ENCODE assay signal across 17 mouse cellular contexts in the genomic region with DNA sequence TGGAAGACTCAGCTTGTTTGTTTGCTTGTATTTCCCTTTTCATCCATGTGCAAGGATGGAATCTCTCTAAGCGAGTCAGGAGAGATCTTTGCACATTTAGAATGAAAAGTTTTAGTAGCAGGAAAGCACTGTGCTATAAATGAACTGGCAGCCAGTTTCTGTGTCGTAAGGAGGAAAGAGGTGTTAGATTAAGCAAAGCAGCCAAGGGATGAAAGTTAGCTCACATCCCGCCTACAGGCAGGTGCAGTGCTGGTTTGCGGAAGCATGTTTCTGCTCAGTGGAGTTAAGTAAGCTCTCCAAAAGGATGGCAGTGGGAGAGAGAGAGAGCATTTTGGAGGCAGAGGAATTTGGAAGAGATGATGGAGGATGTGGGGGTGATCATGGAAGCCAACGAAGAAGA.
DNase-seq lines count a peak whose midpoint lies in the region; ATAC-seq lines count a peak whose summit lies in the region.
"Had no signal": no experiment of that assay in that cellular context is flagged by ENCODE, and none has a peak within 500 bp of the region (broad histone marks: within the 10 kb centered on the region; RNA-seq: fewer than 3 reads in every experiment).

No protein-coding gene starts in this region.

- ATAC-seq in hindbrain, embryonic 11.5 days (ENCODE audit: low FRiP score) = no peak
- no peak for ATAC-seq in midbrain, embryonic 15.5 days (replicated peaks)

- 88% methylated on average over 5 of the region's 5 CpGs for WGBS in hindbrain, embryonic 10.5 days
- 90% methylated on average over 5 of the region's 5 CpGs for WGBS in hindbrain, embryonic 11.5 days
- 67% methylated on average over 5 of the region's 5 CpGs for WGBS in midbrain, embryonic 15.5 days

- H3K27ac ChIP-seq in hindbrain, embryonic 10.5 days = peak overlapping the region; percentile 77
- H3K27ac ChIP-seq in hindbrain, embryonic 11.5 days (ENCODE audit: low read depth, low read length) = no peak overlapping the region
- peak overlapping the region; percentile 2; the same call in 1 of the 2 replicates for H3K27ac ChIP-seq in midbrain, embryonic 15.5 days
- H3K27ac ChIP-seq: heart, embryonic 15.5 days; hindbrain, embryonic 15.5 days; kidney, embryonic 15.5 days; stomach, postnatal 0 days had no signal

- H3K4me2 ChIP-seq in hindbrain, embryonic 11.5 days (replicated peaks; ENCODE audit: low read depth, low read length) = no peak overlapping the region
- H3K4me2 ChIP-seq in midbrain, embryonic 15.5 days = no peak overlapping the region
- H3K4me2 ChIP-seq: heart, embryonic 15.5 days; hindbrain, embryonic 15.5 days; kidney, embryonic 15.5 days; lung, embryonic 14.5 days had no signal

- H3K9me3 ChIP-seq in hindbrain, embryonic 10.5 days = peaks cover 3% of the 10 kb centered on the region; the same call in 1 of the 2 replicates
- H3K9me3 ChIP-seq in hindbrain, embryonic 11.5 days (ENCODE audit: control insufficient read depth, low read length) = no peaks in the 10 kb centered on the region
- H3K9me3 ChIP-seq in midbrain, embryonic 15.5 days = no peaks in the 10 kb centered on the region
- H3K9me3 ChIP-seq: G1E; heart, embryonic 15.5 days; hindbrain, embryonic 15.5 days; kidney, embryonic 15.5 days had no signal

- intact Hi-C loops in gastrocnemius, postnatal 36 days (cut with DNase I) = no loop called here

- H3K4me3 ChIP-seq in hindbrain, embryonic 10.5 days = no peak overlapping the region
- no peak overlapping the region for H3K4me3 ChIP-seq in hindbrain, embryonic 11.5 days (ENCODE audit: low read depth, low read length)
- no peak overlapping the region for H3K4me3 ChIP-seq in midbrain, embryonic 15.5 days
- H3K4me3 ChIP-seq: heart, embryonic 15.5 days; hindbrain, embryonic 15.5 days; kidney, embryonic 15.5 days had no signal

- no peaks in the 10 kb centered on the region for H3K36me3 ChIP-seq in hindbrain, embryonic 10.5 days
- H3K36me3 ChIP-seq in hindbrain, embryonic 11.5 days (ENCODE audit: control insufficient read depth, insufficient read depth, low read length) = no peaks in the 10 kb centered on the region
- no peaks in the 10 kb centered on the region for H3K36me3 ChIP-seq in midbrain, embryonic 15.5 days (replicated peaks)
- H3K36me3 ChIP-seq: heart, embryonic 15.5 days; hindbrain, embryonic 15.5 days had no signal

- no peaks in the 10 kb centered on the region for H3K27me3 ChIP-seq in hindbrain, embryonic 10.5 days (ENCODE audit: insufficient read depth, poor library complexity, severe bottlenecking)
- no peaks in the 10 kb centered on the region for H3K27me3 ChIP-seq in hindbrain, embryonic 11.5 days (ENCODE audit: control insufficient read depth, insufficient read depth, low read length)
- no peaks in the 10 kb centered on the region for H3K27me3 ChIP-seq in midbrain, embryonic 15.5 days (replicated peaks)
- H3K27me3 ChIP-seq: heart, embryonic 15.5 days; hindbrain, embryonic 15.5 days; kidney, embryonic 15.5 days had no signal

- no peak overlapping the region for H3K9ac ChIP-seq in hindbrain, embryonic 11.5 days (ENCODE audit: low read depth, low read length)
- H3K9ac ChIP-seq in midbrain, embryonic 15.5 days = no peak overlapping the region
- H3K9ac ChIP-seq: heart, embryonic 15.5 days; hindbrain, embryonic 15.5 days; kidney, embryonic 15.5 days; lung, embryonic 14.5 days had no signal

- DNase-seq in hindbrain, embryonic 10.5 days (ENCODE audit: low spot score) = no peak
- DNase-seq in hindbrain, embryonic 11.5 days (ENCODE audit: low spot score) = no peak
- peak; percentile 14 for DNase-seq in ZHBTc4 (ENCODE audit: low read depth, low spot score)
- DNase-seq in gonadal fat pad, adult 2 months (ENCODE audit: low read depth) = peak; percentile 60
- no peak for DNase-seq in gastrocnemius, adult 18-20 months (ENCODE audit: low spot score)
- no peak for DNase-seq in gastrocnemius, postnatal 36 days
- no peak for DNase-seq in cerebellum, postnatal 25 days
- DNase-seq: adrenal gland, postnatal 10 days; cerebellum, postnatal 10 days; liver; lung, embryonic 14.5 days had no signal

- H3K4me1 ChIP-seq in hindbrain, embryonic 10.5 days (replicated peaks) = peaks cover 38% of the 10 kb centered on the region
- peaks cover 4% of the 10 kb centered on the region; the same call in 1 of the 2 replicates for H3K4me1 ChIP-seq in hindbrain, embryonic 11.5 days (replicated peaks; ENCODE audit: control insufficient read depth, insufficient read depth, low read length)
- H3K4me1 ChIP-seq in midbrain, embryonic 15.5 days = peaks cover 18% of the 10 kb centered on the region
- H3K4me1 ChIP-seq: kidney, embryonic 15.5 days had no signal

Comparison
In these comparisons a context has a peak if more than half of its experiments do, and no peak if none do; other contexts are left out.
1. DNase-seq: peak in ZHBTc4 (single experiment) and gonadal fat pad, adult 2 months (single experiment); none in hindbrain, embryonic 10.5 days (single experiment), hindbrain, embryonic 11.5 days (single experiment), gastrocnemius, adult 18-20 months (single experiment), gastrocnemius, postnatal 36 days (0 of 2) and cerebellum, postnatal 25 days (0 of 2).